Mouse (Mus musculus) ovary, adult 18-20 months (tissue): ENCODE data around the gene Sfxn5.

Experiments
- DNase-seq: peaks from one replicate; pipeline ENCODE4 v3.0.0; 2022; ENCODE audit warnings: low spot score, mixed read lengths

Sfxn5 gene

GRCm38 (mm10) chr6:85190671-85191070, 142.6 kb downstream of the Sfxn5 start:
- DNase-seq, result no peak

GRCm38 (mm10) chr6:85189911-85190591, 143.2 kb downstream of the Sfxn5 start:
- DNase-seq, result no peak

- DNase-seq, result no peak
These were observed 143.9 kb downstream of the Sfxn5 start for GRCm38 (mm10) chr6:85189361-85189760.

GRCm38 (mm10) chr6:85188256-85189110, 144.7 kb downstream of the Sfxn5 start:
- no peak for DNase-seq

- no peak for DNase-seq
These were observed 145.6 kb downstream of the Sfxn5 start, which contains the start of gene Emx1 for GRCm38 (mm10) chr6:85187340-85188211. Gene Emx1, plus strand, starts transcription at chr6:85187438.

- DNase-seq, result no peak
These were observed 146.5 kb downstream of the Sfxn5 start for GRCm38 (mm10) chr6:85186744-85187059.

- DNase-seq, result no peak
These were observed 147.0 kb downstream of the Sfxn5 start for GRCm38 (mm10) chr6:85186033-85186743.

GRCm38 (mm10) chr6:85183951-85184350, 149.3 kb downstream of the Sfxn5 start:
- no peak for DNase-seq

GRCm38 (mm10) chr6:85180036-85180435, 153.2 kb downstream of the Sfxn5 start:
- DNase-seq, result no peak

GRCm38 (mm10) chr6:85179569-85179968, 153.7 kb downstream of the Sfxn5 start:
- no peak for DNase-seq

GRCm38 (mm10) chr6:85165440-85165921, 167.7 kb downstream of the Sfxn5 start:
- no peak for DNase-seq
